Mouse (Mus musculus) heart, adult 2 months (tissue): ENCODE measurements around the gene Zfp664.

Experiments
- CTCF ChIP-seq: fragments of 200-600 bp; IDR thresholded peaks from 2 replicates; pipeline ENCODE4 v1.8.1; 2022; ENCODE audit warnings: antibody characterized with exemption, mild to moderate bottlenecking, moderate library complexity
- POLR2A ChIP-seq: fragments of 200-500 bp; IDR thresholded peaks from 2 replicates; pipeline ENCODE4 v1.6.1; 2011; ENCODE audit warnings: mild to moderate bottlenecking, low read depth, low read length, control low read depth; ENCODE audit not compliant: insufficient read depth

- no peak for TF ChIP-seq CTCF
- TF ChIP-seq POLR2A: no peak
Measured at GRCm38 (mm10) chr5:124861463-124861862, 1.0 kb upstream of the Zfp664 start.
